Mouse (Mus musculus) midbrain, embryonic 10.5 days (tissue): ENCODE data around the gene Msh4. TPM values are rescaled to one million over a fixed set of nuclear protein-coding genes. Genes with fewer than 3 reads are reported as not detected.

Source experiments
- DNase-seq: peaks from one replicate; pipeline ENCODE4 v3.0.0-alpha.2; 2017; ENCODE audit warnings: low spot score
- H3K27ac ChIP-seq: fragments of 300-500 bp; sonication (generic); replicated peaks from 2 replicates; pipeline ENCODE4 v1.5.1; 2016; ENCODE audit warnings: mild to moderate bottlenecking
- H3K27me3 ChIP-seq: fragments of 300-500 bp; sonication (generic); 2 replicates; pipeline ENCODE4 v1.6.1; 2016; ENCODE audit warnings: low read depth, mild to moderate bottlenecking; ENCODE audit not compliant: poor library complexity, severe bottlenecking
- H3K36me3 ChIP-seq: fragments of 300-500 bp; sonication (generic); 2 replicates; pipeline ENCODE4 v1.6.1; 2016; ENCODE audit warnings: mild to moderate bottlenecking, moderate library complexity
- H3K4me1 ChIP-seq: fragments of 300-500 bp; sonication (generic); 2 replicates; pipeline ENCODE4 v1.6.1; 2016
- H3K4me3 ChIP-seq: fragments of 300-500 bp; sonication (generic); 2 replicates; pipeline ENCODE4 v1.5.1; 2016; ENCODE audit warnings: mild to moderate bottlenecking, moderate library complexity
- H3K9me3 ChIP-seq: fragments of 300-500 bp; sonication (generic); replicated peaks from 2 replicates; pipeline ENCODE4 v1.6.1; 2016; ENCODE audit warnings: mild to moderate bottlenecking
- WGBS: fragments of 180-500 bp; shearing (Covaris S2); methylation state at CpG from one replicate; pipeline ENCODE4 v1.1.7; 2016; 5-methylcytosine and 5-hydroxymethylcytosine counted together
- polyA plus RNA-seq: library from polyadenylated mRNA; unstranded; fragments of >200 nt; fragmentation: Nextera tagmentation; extraction: Ambion mirVana; gene quantifications from 2 replicates; pipeline ENCODE4 v1.2.1, GENCODE M21; 2016

Gene Msh4
- polyA plus RNA-seq: 0.07 and 0.09 TPM in 2 replicates

DNA sequence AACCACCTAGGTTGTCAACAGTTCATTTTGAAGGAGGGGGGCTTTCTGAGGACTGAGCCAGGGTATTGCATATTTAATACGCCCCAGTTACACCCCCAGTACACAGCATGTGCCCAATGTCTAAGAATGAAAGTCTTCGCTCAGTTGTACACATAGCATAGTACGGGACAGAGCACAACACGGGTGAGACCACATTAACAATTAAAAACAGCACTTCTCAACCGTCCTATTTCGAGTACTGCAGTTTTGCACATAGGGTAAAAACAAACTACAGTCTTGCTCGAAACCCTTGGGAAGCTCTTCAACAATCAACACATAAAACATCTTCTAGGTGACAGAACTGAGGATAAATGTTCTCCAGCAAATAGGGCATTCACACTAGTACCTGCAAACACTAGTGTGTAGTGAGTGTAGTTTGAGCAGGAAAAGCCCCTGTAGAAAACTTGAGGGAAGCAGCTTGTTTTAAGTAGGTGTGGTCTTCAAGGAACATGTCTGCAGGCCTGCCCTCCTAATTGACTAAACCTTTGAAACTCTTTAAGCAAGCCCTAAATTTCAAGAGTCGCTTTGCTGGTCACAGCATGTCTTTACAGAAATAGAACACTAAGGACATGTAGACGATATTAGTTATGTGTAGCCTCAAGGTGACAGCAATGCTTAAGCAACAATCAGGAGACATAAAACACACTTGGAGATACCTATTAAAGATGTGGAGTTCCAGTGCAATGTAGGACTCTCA lies at the start of gene Msh4:
Msh4 (minus strand) TSS at position 3 of the 736 bp plus-strand sequence.
- DNase-seq: no peak
- 86% methylated on average over 9 of the region's 9 CpGs for WGBS
- no peaks in the 10 kb centered on the region for H3K9me3 ChIP-seq
- peaks cover 31% of the 10 kb centered on the region for H3K4me1 ChIP-seq
- H3K4me3 ChIP-seq: peak within 1 kb of the TSS; percentile 11; the same call in 1 of the 2 replicates
- H3K27me3 ChIP-seq: no peaks in the 10 kb centered on the region
- no peak within 1 kb of the TSS for H3K27ac ChIP-seq
- H3K36me3 ChIP-seq: peaks cover 83% of the 10 kb centered on the region

- no peak overlapping the region for H3K4me3 ChIP-seq
- DNase-seq: no peak
- H3K36me3 ChIP-seq: no peaks in the 10 kb centered on the region
- H3K4me1 ChIP-seq: peaks cover 15% of the 10 kb centered on the region
- no peaks in the 10 kb centered on the region; the same call in 1 of the 2 replicates for H3K9me3 ChIP-seq
- WGBS: 76% methylated on average over 2 of the region's 2 CpGs
- H3K27ac ChIP-seq: no peak overlapping the region
- H3K27me3 ChIP-seq: no peaks in the 10 kb centered on the region
These were observed 42.2 kb upstream of the Msh4 start for GRCm38 (mm10) chr3:153948176-153948575.

- no peak overlapping the region for H3K27ac ChIP-seq
- peaks cover 23% of the 10 kb centered on the region for H3K4me1 ChIP-seq
- H3K9me3 ChIP-seq: no peaks in the 10 kb centered on the region; the same call in 1 of the 2 replicates
- no peak overlapping the region for H3K4me3 ChIP-seq
- WGBS: 74% methylated on average over 4 of the region's 4 CpGs
- DNase-seq: no peak
- H3K36me3 ChIP-seq: no peaks in the 10 kb centered on the region
- no peaks in the 10 kb centered on the region for H3K27me3 ChIP-seq
These were observed 41.3 kb upstream of the Msh4 start for GRCm38 (mm10) chr3:153947271-153947670.

GRCm38 (mm10) chr3:153944335-153944990 lies 38.5 kb upstream of the Msh4 start, which contains the start of gene Acadm:
TSS of gene Acadm (minus strand) at chr3:153944632.
- H3K27ac ChIP-seq: peak within 1 kb of the TSS; percentile 94
- no peaks in the 10 kb centered on the region for H3K9me3 ChIP-seq
- WGBS: under 1% methylated on average over 41 of the region's 41 CpGs
- peaks cover 12% of the 10 kb centered on the region for H3K36me3 ChIP-seq
- DNase-seq: peak; percentile 99
- H3K27me3 ChIP-seq: no peaks in the 10 kb centered on the region
- peaks cover 23% of the 10 kb centered on the region for H3K4me1 ChIP-seq
- H3K4me3 ChIP-seq: peak within 1 kb of the TSS; percentile 87

DNA sequence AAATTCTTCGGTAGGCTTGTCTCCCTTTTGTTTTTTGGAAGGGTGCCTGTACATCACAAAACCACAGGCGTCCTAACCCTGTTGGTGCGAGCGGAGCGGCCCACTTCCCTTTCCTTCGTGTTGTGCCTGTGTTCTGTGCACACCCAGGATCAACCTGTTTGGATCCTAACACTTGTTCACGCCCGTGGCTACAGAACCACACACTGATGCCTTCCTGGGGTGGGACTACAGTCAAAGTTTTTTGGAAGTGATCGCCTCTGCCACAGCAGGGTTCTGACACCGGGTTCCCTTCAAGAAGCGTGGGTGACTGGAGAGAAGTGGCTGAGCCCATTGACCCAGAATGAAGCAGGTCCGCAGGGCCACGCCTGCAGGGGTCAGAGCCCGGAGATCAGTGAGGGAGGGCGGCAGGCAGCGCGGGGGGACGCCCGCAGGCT lies 38.0 kb upstream of the Msh4 start:
- H3K4me1 ChIP-seq: peaks cover 23% of the 10 kb centered on the region
- no peak for DNase-seq
- 1% methylated on average over 19 of the region's 19 CpGs for WGBS

GRCm38 (mm10) chr3:153943003-153943640 lies 37.2 kb upstream of the Msh4 start:
- Histone ChIP-seq H3K4me3 (peak overlapping the region; percentile 87), H3K36me3 (peaks cover 26% of the 10 kb centered on the region), H3K4me1 (peaks cover 23% of the 10 kb centered on the region), H3K27ac (peak overlapping the region; percentile 94; the same call in 1 of the 2 replicates), H3K9me3 (no peaks in the 10 kb centered on the region), H3K27me3 (no peaks in the 10 kb centered on the region)
- WGBS: 68% methylated on average over 12 of the region's 12 CpGs
- DNase-seq: no peak

More for the DNA sequence above, 38.0 kb upstream of the Msh4 start:
- Histone ChIP-seq H3K4me3 (peak overlapping the region; percentile 87), H3K36me3 (peaks cover 18% of the 10 kb centered on the region), H3K27me3 (no peaks in the 10 kb centered on the region), H3K27ac (peak overlapping the region; percentile 94), H3K9me3 (no peaks in the 10 kb centered on the region)

DNA sequence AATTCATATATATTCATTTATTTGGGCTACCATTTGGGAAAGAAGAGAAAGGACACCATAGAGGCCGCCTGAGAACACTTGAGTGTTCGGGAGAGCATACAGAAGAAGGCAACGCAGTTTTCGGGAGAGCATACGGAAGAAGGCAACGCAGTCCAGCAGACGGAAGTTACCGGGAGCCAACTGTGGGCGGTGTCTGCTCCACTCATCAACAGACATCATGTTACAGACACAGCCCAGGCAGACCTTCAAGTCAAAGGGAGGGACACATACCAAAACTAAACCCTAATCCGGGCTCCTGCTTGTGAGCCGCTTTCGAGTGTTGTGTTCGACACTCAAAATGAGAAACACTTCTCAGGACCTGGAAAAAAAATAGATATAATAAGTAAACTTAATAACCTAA lies 35.7 kb upstream of the Msh4 start:
- peaks cover 23% of the 10 kb centered on the region for H3K4me1 ChIP-seq
- 96% methylated on average over 13 of the region's 13 CpGs for WGBS
- peaks cover 41% of the 10 kb centered on the region for H3K36me3 ChIP-seq
- H3K27ac ChIP-seq: no peak overlapping the region
- no peak overlapping the region for H3K4me3 ChIP-seq
- H3K9me3 ChIP-seq: no peaks in the 10 kb centered on the region
- no peak for DNase-seq
- no peaks in the 10 kb centered on the region for H3K27me3 ChIP-seq

- Histone ChIP-seq H3K27me3 (no peaks in the 10 kb centered on the region), H3K9me3 (no peaks in the 10 kb centered on the region), H3K36me3 (peaks cover 50% of the 10 kb centered on the region), H3K4me3 (no peak overlapping the region), H3K4me1 (peaks cover 23% of the 10 kb centered on the region), H3K27ac (no peak overlapping the region)
- WGBS: 92% methylated on average over 9 of the region's 9 CpGs
- no peak for DNase-seq
These were observed 34.5 kb upstream of the Msh4 start for GRCm38 (mm10) chr3:153940486-153940885.

- Histone ChIP-seq H3K9me3 (no peaks in the 10 kb centered on the region), H3K4me3 (no peak overlapping the region), H3K36me3 (peaks cover 55% of the 10 kb centered on the region), H3K27ac (no peak overlapping the region), H3K27me3 (no peaks in the 10 kb centered on the region), H3K4me1 (peaks cover 20% of the 10 kb centered on the region)
- WGBS: 83% methylated on average over 8 of the region's 8 CpGs
- DNase-seq: no peak
These were observed 34.1 kb upstream of the Msh4 start for GRCm38 (mm10) chr3:153940021-153940420.

- 96% methylated on average over 17 of the region's 17 CpGs for WGBS
- no peak overlapping the region for H3K4me3 ChIP-seq
- DNase-seq: no peak
- no peak overlapping the region for H3K27ac ChIP-seq
- no peaks in the 10 kb centered on the region for H3K27me3 ChIP-seq
- H3K9me3 ChIP-seq: no peaks in the 10 kb centered on the region
- no peaks in the 10 kb centered on the region for H3K4me1 ChIP-seq
- peaks cover 81% of the 10 kb centered on the region for H3K36me3 ChIP-seq
These were observed 31.3 kb upstream of the Msh4 start for GRCm38 (mm10) chr3:153937116-153937810.

DNA sequence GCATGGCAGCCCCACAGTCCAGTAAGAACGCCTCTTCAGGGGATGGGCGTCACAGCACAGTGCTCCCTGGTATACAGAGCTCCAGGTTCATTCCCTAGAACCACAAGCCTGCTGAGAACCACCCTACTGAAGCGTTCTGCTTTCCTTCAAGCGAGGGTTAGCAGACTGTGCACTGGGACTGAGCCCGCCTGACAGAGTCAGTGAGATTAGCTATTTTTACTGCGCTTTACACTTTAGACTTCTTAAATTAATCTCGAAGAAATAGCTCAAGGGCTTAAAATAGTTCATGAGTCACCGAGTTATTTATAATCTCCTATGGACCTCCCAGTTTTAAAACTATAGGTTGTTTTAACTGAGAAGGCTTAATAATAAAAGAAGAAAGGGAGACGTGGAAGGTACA lies 29.9 kb upstream of the Msh4 start:
- Histone ChIP-seq H3K27me3 (no peaks in the 10 kb centered on the region), H3K4me1 (no peaks in the 10 kb centered on the region), H3K4me3 (no peak overlapping the region), H3K36me3 (peaks cover 88% of the 10 kb centered on the region), H3K9me3 (no peaks in the 10 kb centered on the region), H3K27ac (no peak overlapping the region)
- DNase-seq: no peak
- 95% methylated on average over 9 of the region's 9 CpGs for WGBS

DNA sequence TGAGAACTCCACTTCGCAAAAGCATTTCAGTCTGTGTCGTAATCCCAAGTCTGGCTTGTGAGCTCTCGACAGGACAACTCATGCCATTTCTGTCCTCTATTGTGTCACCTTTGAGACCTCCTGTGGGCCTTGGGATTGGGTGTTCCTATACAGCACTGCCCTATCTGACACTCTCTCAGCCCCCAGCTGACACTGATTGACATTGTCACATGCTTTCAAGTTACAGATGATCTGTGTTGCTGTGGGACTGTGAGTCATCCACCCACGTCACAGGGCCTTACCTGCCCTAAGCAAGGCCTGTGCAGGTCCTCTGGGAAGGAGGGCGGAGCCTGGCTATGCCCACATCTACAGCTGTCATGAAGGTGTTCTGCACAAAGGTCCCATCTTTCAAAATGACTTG lies 26.5 kb upstream of the Msh4 start:
- 90% methylated on average over 5 of the region's 5 CpGs for WGBS
- no peaks in the 10 kb centered on the region for H3K9me3 ChIP-seq
- H3K4me3 ChIP-seq: no peak overlapping the region
- no peak for DNase-seq
- no peaks in the 10 kb centered on the region for H3K4me1 ChIP-seq
- no peak overlapping the region for H3K27ac ChIP-seq
- H3K27me3 ChIP-seq: no peaks in the 10 kb centered on the region
- peaks cover 90% of the 10 kb centered on the region for H3K36me3 ChIP-seq
